Mouse (Mus musculus): ENCODE results near the gene Sergef. TPM values are rescaled to one million over a fixed set of nuclear protein-coding genes. Genes with fewer than 3 reads are reported as not detected.

Gene Sergef
- polyA plus RNA-seq (2012; ENCODE audit: low replicate concordance): 1.5 and 3.6 TPM in 2 replicates

DNA sequence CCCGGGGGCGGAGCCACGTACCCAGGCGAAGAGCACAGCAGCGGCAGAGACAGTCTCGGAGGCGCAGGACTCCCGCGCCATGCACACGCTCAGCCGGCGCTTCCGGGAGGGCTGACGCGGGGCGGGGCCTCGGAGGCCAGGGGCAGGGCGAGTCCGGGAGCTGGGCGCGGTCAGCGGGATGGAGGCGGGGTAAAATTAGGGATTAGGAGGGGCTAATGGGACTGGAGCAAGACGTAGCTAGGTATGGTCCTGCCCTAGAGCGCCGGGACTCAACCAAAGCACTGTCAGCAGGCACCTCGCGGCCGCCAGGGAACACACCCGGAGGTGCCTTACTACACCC, at the start of gene Sergef:
Sergef (minus strand) TSS at position 116 of the 340 bp plus-strand sequence.

GRCm38 (mm10) chr7:46672160-46672672, 32.6 kb upstream of the Sergef start, which contains the start of gene Tph1:
Tph1 (minus strand) TSS chr7:46672537.

GRCm38 (mm10) chr7:46396231-46396927, 243.2 kb downstream of the Sergef start, which contains the start of gene Kcnc1:
Kcnc1 (plus strand) TSS chr7:46396497.

Other genes with a start within 250 kb of the Sergef start
- gene Kcnc1, start 243.3 kb downstream of the Sergef start, polyA plus RNA-seq (2012; ENCODE audit: low replicate concordance): 1.2 and 3.5 TPM in 2 replicates
- 0.03 TPM in 1 of 2 replicates, not detected in the other for gene Tph1, start 32.7 kb upstream of the Sergef start, polyA plus RNA-seq (2012; ENCODE audit: low replicate concordance)
- 1.6 TPM in 2 replicates for gene Saal1, start 70.9 kb upstream of the Sergef start, polyA plus RNA-seq (2012; ENCODE audit: low replicate concordance)
- gene Saa3, start 75.9 kb upstream of the Sergef start, polyA plus RNA-seq (2012; ENCODE audit: low replicate concordance): 0.25 and 8.7 TPM in 2 replicates
- gene Saa4, start 92.8 kb upstream of the Sergef start, polyA plus RNA-seq (2012; ENCODE audit: low replicate concordance): not detected in 2 replicates
- gene Saa1, start 103.2 kb upstream of the Sergef start, polyA plus RNA-seq (2012; ENCODE audit: low replicate concordance): not detected in 2 replicates
- gene Saa2, start 112.0 kb upstream of the Sergef start, polyA plus RNA-seq (2012; ENCODE audit: low replicate concordance): not detected in 2 replicates
- 6.4 and 8.8 TPM in 2 replicates for gene Hps5, start 156.3 kb upstream of the Sergef start, polyA plus RNA-seq (2012; ENCODE audit: low replicate concordance)
- 19.8 and 38.6 TPM in 2 replicates for gene Gtf2h1, start 156.3 kb upstream of the Sergef start, polyA plus RNA-seq (2012; ENCODE audit: low replicate concordance)
- 133 and 232 TPM in 2 replicates for gene Ldha, start 201.7 kb upstream of the Sergef start, polyA plus RNA-seq (2012; ENCODE audit: low replicate concordance)
- not detected in 2 replicates for gene Ldhc, start 221.4 kb upstream of the Sergef start, polyA plus RNA-seq (2012; ENCODE audit: low replicate concordance)